Mouse (Mus musculus): ENCODE measurements around the gene Cfap126. TPM values are rescaled to one million over a fixed set of nuclear protein-coding genes. Genes with fewer than 3 reads are reported as not detected.

Gene Cfap126
- polyA plus RNA-seq, 1 experiment from 2014 or later = 1.7 TPM

- Histone ChIP-seq H3K4me3 (ENCODE audit: low read depth, low read length) (no peak overlapping the region), H3K4me2 (ENCODE audit: low read depth, low read length) (no peak overlapping the region), H3K27me3 (ENCODE audit: control insufficient read depth, insufficient read depth, low read length) (peaks cover 6% of the 10 kb centered on the region; the same call in 1 of the 2 replicates), H3K4me1 (ENCODE audit: control insufficient read depth, insufficient read depth, low read length) (no peaks in the 10 kb centered on the region), H3K36me3 (replicated peaks; ENCODE audit: control insufficient read depth, insufficient read depth, low read depth, low read length) (no peaks in the 10 kb centered on the region), H3K9me3 (replicated peaks; ENCODE audit: control insufficient read depth, low read length) (no peaks in the 10 kb centered on the region), H3K9ac (replicated peaks; ENCODE audit: low read length) (no peak overlapping the region), H3K27ac (replicated peaks; ENCODE audit: low read depth, low read length) (no peak overlapping the region)
- ATAC-seq (replicated peaks; ENCODE audit: insufficient number of reproducible peaks, low FRiP score, low TSS enrichment, low read depth) (no peak), DNase-seq (ENCODE audit: low spot score) (peak; percentile 58)
- 43% methylated on average over 3 of the region's 3 CpGs for WGBS
Measured at GRCm38 (mm10) chr1:171164258-171164657, 50.5 kb downstream of the Cfap126 start.

GRCm38 (mm10) chr1:171165629-171166345, 52.1 kb downstream of the Cfap126 start:
- no peak overlapping the region for H3K27ac ChIP-seq (replicated peaks; ENCODE audit: low read depth, low read length)
- 81% methylated on average over 5 of the region's 5 CpGs for WGBS

GRCm38 (mm10) chr1:171168906-171169305, 55.2 kb downstream of the Cfap126 start:
- Histone ChIP-seq H3K36me3 (replicated peaks; ENCODE audit: control insufficient read depth, insufficient read depth, low read depth, low read length) (no peaks in the 10 kb centered on the region), H3K4me1 (ENCODE audit: control insufficient read depth, insufficient read depth, low read length) (no peaks in the 10 kb centered on the region), H3K9ac (replicated peaks; ENCODE audit: low read length) (no peak overlapping the region), H3K27ac (replicated peaks; ENCODE audit: low read depth, low read length) (no peak overlapping the region), H3K27me3 (ENCODE audit: control insufficient read depth, insufficient read depth, low read length) (no peaks in the 10 kb centered on the region), H3K4me2 (ENCODE audit: low read depth, low read length) (no peak overlapping the region), H3K9me3 (replicated peaks; ENCODE audit: control insufficient read depth, low read length) (no peaks in the 10 kb centered on the region), H3K4me3 (ENCODE audit: low read depth, low read length) (no peak overlapping the region)
- ATAC-seq (replicated peaks; ENCODE audit: insufficient number of reproducible peaks, low FRiP score, low TSS enrichment, low read depth) (no peak), DNase-seq (ENCODE audit: low spot score) (no peak)
- WGBS = 84% methylated on average over 12 of the region's 12 CpGs

More at GRCm38 (mm10) chr1:171165629-171166345, 52.1 kb downstream of the Cfap126 start:
- DNase-seq (ENCODE audit: low spot score) (no peak), ATAC-seq (replicated peaks; ENCODE audit: insufficient number of reproducible peaks, low FRiP score, low TSS enrichment, low read depth) (no peak)
- Histone ChIP-seq H3K36me3 (replicated peaks; ENCODE audit: control insufficient read depth, insufficient read depth, low read depth, low read length) (no peaks in the 10 kb centered on the region), H3K27me3 (ENCODE audit: control insufficient read depth, insufficient read depth, low read length) (no peaks in the 10 kb centered on the region), H3K4me3 (ENCODE audit: low read depth, low read length) (no peak overlapping the region), H3K4me1 (ENCODE audit: control insufficient read depth, insufficient read depth, low read length) (no peaks in the 10 kb centered on the region), H3K9ac (replicated peaks; ENCODE audit: low read length) (no peak overlapping the region), H3K9me3 (replicated peaks; ENCODE audit: control insufficient read depth, low read length) (no peaks in the 10 kb centered on the region), H3K4me2 (ENCODE audit: low read depth, low read length) (no peak overlapping the region)

DNA sequence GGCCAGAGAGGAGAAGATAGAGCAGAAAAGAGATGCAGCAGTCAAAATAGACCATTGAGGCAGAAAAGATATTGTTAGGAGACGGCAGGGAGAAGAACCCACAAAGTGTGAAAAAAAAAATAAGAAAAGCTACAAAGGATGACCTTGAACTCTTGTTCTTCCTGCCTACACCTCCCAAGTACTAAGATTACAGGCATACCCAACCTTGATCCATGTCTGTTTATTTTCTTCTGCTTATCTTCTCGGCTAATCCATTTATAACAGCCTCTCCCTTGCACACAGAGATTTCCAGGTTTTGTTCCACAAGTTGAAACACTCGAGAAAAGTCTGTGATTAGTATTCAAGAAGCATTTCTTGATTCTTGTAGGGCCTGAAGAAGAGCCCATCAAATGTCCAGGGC, 56.2 kb downstream of the Cfap126 start:
- Histone ChIP-seq H3K4me2 (ENCODE audit: low read depth, low read length) (no peak overlapping the region), H3K27me3 (ENCODE audit: control insufficient read depth, insufficient read depth, low read length) (no peaks in the 10 kb centered on the region), H3K27ac (replicated peaks; ENCODE audit: low read depth, low read length) (no peak overlapping the region), H3K9ac (replicated peaks; ENCODE audit: low read length) (no peak overlapping the region), H3K36me3 (replicated peaks; ENCODE audit: control insufficient read depth, insufficient read depth, low read depth, low read length) (no peaks in the 10 kb centered on the region), H3K4me3 (ENCODE audit: low read depth, low read length) (no peak overlapping the region), H3K4me1 (ENCODE audit: control insufficient read depth, insufficient read depth, low read length) (no peaks in the 10 kb centered on the region), H3K9me3 (replicated peaks; ENCODE audit: control insufficient read depth, low read length) (no peaks in the 10 kb centered on the region)
- DNase-seq (ENCODE audit: low spot score) (no peak), ATAC-seq (replicated peaks; ENCODE audit: insufficient number of reproducible peaks, low FRiP score, low TSS enrichment, low read depth) (no peak)
- WGBS = 66% methylated on average over 3 of the region's 3 CpGs

DNA sequence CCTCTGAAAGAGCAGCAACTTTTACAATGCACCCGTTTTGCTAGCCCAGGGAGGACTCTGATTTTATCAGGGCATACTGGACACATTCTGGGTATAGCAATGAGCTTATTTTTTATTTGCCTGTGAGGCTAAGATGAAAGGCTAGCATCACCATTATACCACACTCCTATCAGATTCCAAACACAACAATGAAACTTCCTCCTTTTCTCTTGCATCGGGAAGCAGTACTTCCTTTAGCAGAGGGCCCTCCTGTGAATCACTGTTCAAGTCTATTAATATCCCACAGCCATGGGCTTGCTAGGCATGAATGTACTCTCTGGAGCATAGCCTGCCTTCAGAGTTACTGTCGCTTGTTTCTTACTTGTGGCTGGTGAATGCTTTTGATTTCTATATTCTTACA, 57.4 kb downstream of the Cfap126 start:
- H3K9ac ChIP-seq (replicated peaks; ENCODE audit: low read length) = no peak overlapping the region
- no peak overlapping the region for H3K4me3 ChIP-seq (ENCODE audit: low read depth, low read length)
- no peak for ATAC-seq (replicated peaks; ENCODE audit: insufficient number of reproducible peaks, low FRiP score, low TSS enrichment, low read depth)
- 56% methylated on average over 3 of the region's 3 CpGs for WGBS
- DNase-seq (ENCODE audit: low spot score) = no peak
- H3K27me3 ChIP-seq (ENCODE audit: control insufficient read depth, insufficient read depth, low read length) = no peaks in the 10 kb centered on the region
- no peak overlapping the region for H3K27ac ChIP-seq (replicated peaks; ENCODE audit: low read depth, low read length)
- H3K9me3 ChIP-seq (replicated peaks; ENCODE audit: control insufficient read depth, low read length) = no peaks in the 10 kb centered on the region
- no peak overlapping the region for H3K4me2 ChIP-seq (ENCODE audit: low read depth, low read length)
- H3K36me3 ChIP-seq (replicated peaks; ENCODE audit: control insufficient read depth, insufficient read depth, low read depth, low read length) = no peaks in the 10 kb centered on the region
- no peaks in the 10 kb centered on the region for H3K4me1 ChIP-seq (ENCODE audit: control insufficient read depth, insufficient read depth, low read length)

- no peaks in the 10 kb centered on the region for H3K4me1 ChIP-seq (ENCODE audit: control insufficient read depth, insufficient read depth, low read length)
- no peaks in the 10 kb centered on the region for H3K27me3 ChIP-seq (ENCODE audit: control insufficient read depth, insufficient read depth, low read length)
- H3K9ac ChIP-seq (replicated peaks; ENCODE audit: low read length) = no peak overlapping the region
- H3K4me3 ChIP-seq (ENCODE audit: low read depth, low read length) = no peak overlapping the region
- H3K36me3 ChIP-seq (replicated peaks; ENCODE audit: control insufficient read depth, insufficient read depth, low read depth, low read length) = no peaks in the 10 kb centered on the region
- no peaks in the 10 kb centered on the region for H3K9me3 ChIP-seq (replicated peaks; ENCODE audit: control insufficient read depth, low read length)
- DNase-seq (ENCODE audit: low spot score) = no peak
- WGBS = 88% methylated on average over 8 of the region's 8 CpGs
- no peak for ATAC-seq (replicated peaks; ENCODE audit: insufficient number of reproducible peaks, low FRiP score, low TSS enrichment, low read depth)
- H3K27ac ChIP-seq (replicated peaks; ENCODE audit: low read depth, low read length) = no peak overlapping the region
- no peak overlapping the region for H3K4me2 ChIP-seq (ENCODE audit: low read depth, low read length)
Measured at GRCm38 (mm10) chr1:171172779-171173178, 59.1 kb downstream of the Cfap126 start.

Small RNA genes within 50 kb of the gene (microRNA-seq; reads per million reads assigned to microRNA genes)
- not detected for gene Gm27552 (ENCODE audit: borderline number of aligned reads)
- not detected for gene Gm27844 (ENCODE audit: borderline number of aligned reads)
- gene Mir6546 (ENCODE audit: borderline number of aligned reads) = 8.5 reads per million, percentile 10 among the genes with 10 or more reads in this experiment

Other genes starting within 250 kb of the Cfap126 start
- 8.4 and 8.7 TPM in 2 replicates for gene Atf6, start 246.1 kb upstream of the Cfap126 start, polyA plus RNA-seq (2014; fragmentation: Nextera tagmentation; extraction: Ambion mirVana)
- 0.33 TPM in 1 of 2 replicates, not detected in the other for gene Gm26620, start 228.9 kb upstream of the Cfap126 start, polyA plus RNA-seq (2014; fragmentation: Nextera tagmentation; extraction: Ambion mirVana)
- 45.7 and 46.6 TPM in 2 replicates for gene Dusp12, start 228.4 kb upstream of the Cfap126 start, polyA plus RNA-seq (2014; fragmentation: Nextera tagmentation; extraction: Ambion mirVana)
- gene Fcrlb, start 201.0 kb upstream of the Cfap126 start, polyA plus RNA-seq (2014; fragmentation: Nextera tagmentation; extraction: Ambion mirVana) = not detected in 2 replicates
- gene Fcrla, start 186.3 kb upstream of the Cfap126 start, polyA plus RNA-seq (2014; fragmentation: Nextera tagmentation; extraction: Ambion mirVana) = not detected in 2 replicates
- gene Fcgr2b, start 137.4 kb upstream of the Cfap126 start, polyA plus RNA-seq (2014; fragmentation: Nextera tagmentation; extraction: Ambion mirVana) = 0.52 TPM in 1 of 2 replicates, not detected in the other
- 0.17 and 0.22 TPM in 2 replicates for gene Fcgr4, start 95.0 kb upstream of the Cfap126 start, polyA plus RNA-seq (2014; fragmentation: Nextera tagmentation; extraction: Ambion mirVana)
- gene Fcgr3, start 49.0 kb upstream of the Cfap126 start, polyA plus RNA-seq (2014; fragmentation: Nextera tagmentation; extraction: Ambion mirVana) = 6.5 and 7.9 TPM in 2 replicates
- 252 and 267 TPM in 2 replicates for gene Sdhc, start 36.7 kb downstream of the Cfap126 start, polyA plus RNA-seq (2014; fragmentation: Nextera tagmentation; extraction: Ambion mirVana)
- 1.1 and 1.9 TPM in 2 replicates for gene Mpz, start 36.8 kb downstream of the Cfap126 start, polyA plus RNA-seq (2014; fragmentation: Nextera tagmentation; extraction: Ambion mirVana)
- gene Pcp4l1, start 82.3 kb downstream of the Cfap126 start, polyA plus RNA-seq (2014; fragmentation: Nextera tagmentation; extraction: Ambion mirVana) = 13.5 and 15.6 TPM in 2 replicates
- 0.22 and 0.26 TPM in 2 replicates for gene Nr1i3, start 100.1 kb downstream of the Cfap126 start, polyA plus RNA-seq (2014; fragmentation: Nextera tagmentation; extraction: Ambion mirVana)
- gene Tomm40l, start 108.6 kb downstream of the Cfap126 start, polyA plus RNA-seq (2014; fragmentation: Nextera tagmentation; extraction: Ambion mirVana) = 20.2 and 29.9 TPM in 2 replicates
- gene Apoa2, start 111.1 kb downstream of the Cfap126 start, polyA plus RNA-seq (2014; fragmentation: Nextera tagmentation; extraction: Ambion mirVana) = 3.5 and 3.7 TPM in 2 replicates
- gene Fcer1g, start 120.4 kb downstream of the Cfap126 start, polyA plus RNA-seq (2014; fragmentation: Nextera tagmentation; extraction: Ambion mirVana) = 19.9 and 22.0 TPM in 2 replicates
- 5.1 and 6.1 TPM in 2 replicates for gene Adamts4, start 136.5 kb downstream of the Cfap126 start, polyA plus RNA-seq (2014; fragmentation: Nextera tagmentation; extraction: Ambion mirVana)
- gene Ndufs2, start 137.5 kb downstream of the Cfap126 start, polyA plus RNA-seq (2014; fragmentation: Nextera tagmentation; extraction: Ambion mirVana) = 266 and 272 TPM in 2 replicates
- gene B4galt3, start 156.4 kb downstream of the Cfap126 start, polyA plus RNA-seq (2014; fragmentation: Nextera tagmentation; extraction: Ambion mirVana) = 56.8 and 60.5 TPM in 2 replicates
- 58.3 and 59.8 TPM in 2 replicates for gene Ppox, start 167.3 kb downstream of the Cfap126 start, polyA plus RNA-seq (2014; fragmentation: Nextera tagmentation; extraction: Ambion mirVana)
- 96.1 and 102 TPM in 2 replicates for gene Usp21, start 174.1 kb downstream of the Cfap126 start, polyA plus RNA-seq (2014; fragmentation: Nextera tagmentation; extraction: Ambion mirVana)
- gene Ufc1, start 181.1 kb downstream of the Cfap126 start, polyA plus RNA-seq (2014; fragmentation: Nextera tagmentation; extraction: Ambion mirVana) = 109 and 114 TPM in 2 replicates
- gene Dedd, start 215.2 kb downstream of the Cfap126 start, polyA plus RNA-seq (2014; fragmentation: Nextera tagmentation; extraction: Ambion mirVana) = 51.7 and 56.7 TPM in 2 replicates
- 29.8 and 31.5 TPM in 2 replicates for gene Nit1, start 231.7 kb downstream of the Cfap126 start, polyA plus RNA-seq (2014; fragmentation: Nextera tagmentation; extraction: Ambion mirVana)
- gene Pfdn2, start 231.8 kb downstream of the Cfap126 start, polyA plus RNA-seq (2014; fragmentation: Nextera tagmentation; extraction: Ambion mirVana) = 60.7 and 70.1 TPM in 2 replicates
- gene Klhdc9, start 246.9 kb downstream of the Cfap126 start, polyA plus RNA-seq (2014; fragmentation: Nextera tagmentation; extraction: Ambion mirVana) = 1.2 and 1.4 TPM in 2 replicates

All from embryonic facial prominence, embryonic 11.5 days (tissue).